Mouse (Mus musculus) E14TG2a.4 (cell line): ENCODE results near the gene Ssh1.

Experiments used
- CTCF ChIP-seq: conservative IDR thresholded peaks from 2 replicates; pipeline ENCODE4 v1.5.1; 2014; ENCODE audit warnings: low read length
- NANOG ChIP-seq: IDR thresholded peaks from 2 replicates; pipeline ENCODE4 v1.6.1; 2014; ENCODE audit warnings: borderline replicate concordance, low read length, mixed read lengths

DNA sequence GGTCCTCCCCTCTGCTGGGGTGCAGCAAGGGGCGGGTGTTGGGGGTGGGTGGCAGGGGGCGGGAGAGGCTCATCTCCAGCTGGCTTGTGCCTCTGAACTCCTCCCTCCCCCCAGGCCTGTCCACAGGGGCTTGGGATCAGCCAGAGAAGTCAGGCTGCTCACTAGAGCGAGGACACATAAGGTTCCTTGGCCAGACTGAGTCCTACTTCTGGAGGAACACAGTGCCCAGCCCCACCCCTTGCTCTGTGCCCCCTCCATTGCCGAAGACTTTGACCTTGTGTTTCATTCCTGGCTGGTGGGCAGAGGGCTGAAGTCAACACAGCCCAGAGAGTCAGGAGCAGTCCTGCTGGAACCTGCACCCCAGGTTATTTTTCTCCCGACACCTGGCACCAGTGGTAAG, 9.8 kb upstream of the Ssh1 start, which contains the start of gene Dao:
- TF ChIP-seq CTCF (no peak), NANOG (no peak)
